Mouse (Mus musculus) forebrain, embryonic 14.5 days (tissue): ENCODE measurements around the gene Usp38. TPM values are rescaled to one million over a fixed set of nuclear protein-coding genes. Genes with fewer than 3 reads are reported as not detected.

Experiments
- ATAC-seq: fragments of 200-750 bp; cut with Nextera tagmentation; 2 replicates; pipeline ENCODE4 v1.8.0; 2017; ENCODE audit warnings: mild to moderate bottlenecking, moderate library complexity
- DNase-seq: peaks from one replicate; pipeline ENCODE4 v3.0.0-alpha.2; 2015; ENCODE audit warnings: low spot score
- H3K27ac ChIP-seq: fragments of 300-500 bp; sonication (generic); 2 replicates; pipeline ENCODE4 v1.5.1; 2014; ENCODE audit warnings: low read depth, mild to moderate bottlenecking, control low read depth, low read length, moderate library complexity
- H3K27me3 ChIP-seq: fragments of 300-500 bp; sonication (generic); replicated peaks from 2 replicates; pipeline ENCODE4 v1.6.1; 2014; ENCODE audit warnings: low read length, control low read depth, mixed read lengths; ENCODE audit not compliant: control insufficient read depth, insufficient read depth
- H3K36me3 ChIP-seq: fragments of 300-500 bp; sonication (generic); 2 replicates; pipeline ENCODE4 v1.6.1; 2014; ENCODE audit warnings: low read length, control low read depth; ENCODE audit not compliant: control insufficient read depth, insufficient read depth
- H3K4me1 ChIP-seq: fragments of 300-500 bp; sonication (generic); 2 replicates; pipeline ENCODE4 v1.6.1; 2014; ENCODE audit warnings: antibody characterized with exemption, low read length, control low read depth; ENCODE audit not compliant: control insufficient read depth, insufficient read depth
- H3K4me2 ChIP-seq: fragments of 300-500 bp; sonication (generic); 2 replicates; pipeline ENCODE4 v1.6.1; 2014; ENCODE audit warnings: mild to moderate bottlenecking, control low read depth, low read length
- H3K4me3 ChIP-seq: fragments of 300-500 bp; sonication (generic); 2 replicates; pipeline ENCODE4 v1.5.1; 2014; ENCODE audit warnings: low read depth, low read length, control low read depth
- H3K9ac ChIP-seq: fragments of 300-500 bp; sonication (generic); 2 replicates; pipeline ENCODE4 v1.6.1; 2014; ENCODE audit warnings: mild to moderate bottlenecking, low read length, control low read depth, moderate library complexity
- H3K9me3 ChIP-seq: fragments of 300-500 bp; sonication (generic); replicated peaks from 2 replicates; pipeline ENCODE4 v1.6.1; 2016; ENCODE audit warnings: low read length, control low read depth, mixed read lengths; ENCODE audit not compliant: control insufficient read depth
- WGBS: fragments of 180-500 bp; shearing (Covaris S2); extraction: QIAGEN DNeasy Blood & Tissue Kit; methylation state at CpG from one replicate; pipeline ENCODE4 v1.1.7; 2014; 5-methylcytosine and 5-hydroxymethylcytosine counted together
- polyA plus RNA-seq: library from polyadenylated mRNA; unstranded; fragments of >200 nt; fragmentation: Nextera tagmentation; extraction: Ambion mirVana; gene quantifications from 2 replicates; pipeline ENCODE4 v1.2.1, GENCODE M21; 2014

Gene Usp38
- polyA plus RNA-seq, 1 experiment from 2014 or later: 25.9 TPM

DNA sequence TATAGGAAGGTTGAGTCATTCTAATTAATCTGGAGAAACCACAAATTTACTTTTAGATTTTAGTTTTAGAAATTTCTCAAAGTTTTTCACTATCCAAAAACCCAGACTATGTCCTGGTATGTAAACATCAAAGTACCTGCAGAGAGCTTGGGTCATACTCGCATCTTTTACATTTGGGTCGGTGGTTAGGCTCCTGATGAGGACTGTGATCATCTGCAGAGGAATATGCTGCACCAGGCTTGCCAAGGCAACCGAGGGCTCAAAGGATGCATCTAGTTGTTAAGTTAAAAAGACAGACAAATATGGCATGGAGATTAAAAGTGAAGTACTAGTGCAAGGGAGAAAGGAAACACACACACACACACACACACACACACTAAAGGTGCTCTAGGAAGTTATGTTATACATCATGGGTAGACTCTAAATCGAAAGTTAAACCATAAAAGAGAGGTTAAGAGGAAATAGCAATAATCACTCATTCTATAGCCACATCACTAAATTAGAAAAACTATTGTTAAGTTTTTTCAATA lies 2.6 kb downstream of the Usp38 start:
- DNase-seq (no peak), ATAC-seq (no peak)
- no peak overlapping the region for H3K9ac ChIP-seq
- H3K4me2 ChIP-seq: peak overlapping the region; percentile 97
- no peak overlapping the region for H3K4me3 ChIP-seq
- no peak overlapping the region for H3K27ac ChIP-seq
- WGBS: 88% methylated on average over 4 of the region's 4 CpGs
- no peaks in the 10 kb centered on the region for H3K27me3 ChIP-seq
- peaks cover 12% of the 10 kb centered on the region; the same call in 1 of the 2 replicates for H3K36me3 ChIP-seq
- H3K9me3 ChIP-seq: no peaks in the 10 kb centered on the region
- H3K4me1 ChIP-seq: peaks cover 18% of the 10 kb centered on the region

DNA sequence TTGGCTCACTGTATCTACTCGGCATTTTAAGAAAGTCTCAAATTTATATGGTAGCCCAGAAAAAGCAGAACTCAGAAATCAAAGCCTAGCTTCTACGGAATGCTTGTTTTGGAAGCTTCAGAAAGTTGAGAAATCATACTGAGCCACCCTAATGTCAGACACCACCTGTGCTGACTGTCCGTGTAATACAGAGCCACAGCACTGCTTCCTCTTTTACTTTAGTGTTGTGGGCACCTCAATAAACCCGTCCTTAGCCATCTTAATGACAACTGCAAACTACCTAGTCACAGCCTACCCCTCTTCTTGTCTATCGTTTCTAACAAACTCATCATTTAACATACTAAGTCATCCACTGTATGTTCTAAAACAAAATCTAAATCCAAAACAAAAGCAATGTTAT lies 4.3 kb downstream of the Usp38 start:
- no peak overlapping the region for H3K4me3 ChIP-seq
- ATAC-seq: no peak
- H3K4me1 ChIP-seq: peaks cover 18% of the 10 kb centered on the region
- no peaks in the 10 kb centered on the region for H3K27me3 ChIP-seq
- H3K9me3 ChIP-seq: no peaks in the 10 kb centered on the region
- 90% methylated on average over 5 of the region's 5 CpGs for WGBS
- no peak overlapping the region for H3K9ac ChIP-seq
- no peak overlapping the region for H3K27ac ChIP-seq
- H3K36me3 ChIP-seq: peaks cover 22% of the 10 kb centered on the region
- H3K4me2 ChIP-seq: no peak overlapping the region
- DNase-seq: no peak

DNA sequence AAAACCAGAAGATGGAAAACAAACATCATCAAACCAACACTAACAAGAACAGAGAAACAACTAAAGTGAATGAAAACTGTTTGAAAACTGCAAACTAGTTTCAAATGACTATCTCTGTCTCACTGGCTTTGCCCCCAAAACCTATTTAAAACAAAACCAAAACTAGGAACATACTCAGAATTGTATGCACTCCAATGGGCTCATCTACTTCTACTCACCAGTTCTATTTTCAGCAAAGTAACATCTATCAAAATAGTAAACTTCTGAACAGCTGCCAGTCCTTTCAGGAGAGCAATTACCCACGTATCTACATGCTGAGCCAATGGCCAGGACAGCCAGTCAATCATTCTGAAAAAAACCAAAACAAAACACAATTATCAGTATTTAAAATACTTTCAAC lies 9.6 kb downstream of the Usp38 start:
- ATAC-seq: no peak
- Histone ChIP-seq H3K4me1 (no peaks in the 10 kb centered on the region), H3K36me3 (peaks cover 60% of the 10 kb centered on the region), H3K9ac (no peak overlapping the region), H3K27ac (no peak overlapping the region), H3K27me3 (no peaks in the 10 kb centered on the region), H3K4me2 (no peak overlapping the region), H3K9me3 (no peaks in the 10 kb centered on the region), H3K4me3 (no peak overlapping the region)
- WGBS: 80% methylated on average over 1 of the region's 1 CpGs
- DNase-seq: no peak

- H3K9ac ChIP-seq: no peak overlapping the region
- no peak overlapping the region for H3K4me2 ChIP-seq
- no peak overlapping the region for H3K4me3 ChIP-seq
- ATAC-seq (no peak), DNase-seq (peak; percentile 68)
- no peak overlapping the region for H3K27ac ChIP-seq
- WGBS: 9% methylated on average over 1 of the region's 1 CpGs
- no peaks in the 10 kb centered on the region for H3K4me1 ChIP-seq
- H3K9me3 ChIP-seq: no peaks in the 10 kb centered on the region
- H3K27me3 ChIP-seq: no peaks in the 10 kb centered on the region
- peaks cover 68% of the 10 kb centered on the region for H3K36me3 ChIP-seq
Observed at GRCm38 (mm10) chr8:80996632-80997031, 18.1 kb downstream of the Usp38 start.

- no peak overlapping the region for H3K4me3 ChIP-seq
- peaks cover 72% of the 10 kb centered on the region for H3K36me3 ChIP-seq
- ATAC-seq (peak; percentile 68; the same call in 1 of the 2 replicates), DNase-seq (peak; percentile 74)
- H3K9ac ChIP-seq: no peak overlapping the region
- no peaks in the 10 kb centered on the region for H3K9me3 ChIP-seq
- H3K27ac ChIP-seq: no peak overlapping the region
- no peak overlapping the region for H3K4me2 ChIP-seq
- H3K4me1 ChIP-seq: no peaks in the 10 kb centered on the region
- 60% methylated on average over 3 of the region's 3 CpGs for WGBS
- no peaks in the 10 kb centered on the region for H3K27me3 ChIP-seq
Observed at GRCm38 (mm10) chr8:80991937-80992336, 22.8 kb downstream of the Usp38 start.

- ATAC-seq (peak; percentile 72; the same call in 1 of the 2 replicates), DNase-seq (peak; percentile 85)
- Histone ChIP-seq H3K27ac (no peak overlapping the region), H3K36me3 (peaks cover 45% of the 10 kb centered on the region), H3K4me1 (no peaks in the 10 kb centered on the region), H3K9me3 (no peaks in the 10 kb centered on the region), H3K4me3 (no peak overlapping the region), H3K27me3 (no peaks in the 10 kb centered on the region), H3K4me2 (no peak overlapping the region), H3K9ac (no peak overlapping the region)
- 59% methylated on average over 4 of the region's 4 CpGs for WGBS
Observed at GRCm38 (mm10) chr8:80982829-80983228, 31.9 kb downstream of the Usp38 start.

DNA sequence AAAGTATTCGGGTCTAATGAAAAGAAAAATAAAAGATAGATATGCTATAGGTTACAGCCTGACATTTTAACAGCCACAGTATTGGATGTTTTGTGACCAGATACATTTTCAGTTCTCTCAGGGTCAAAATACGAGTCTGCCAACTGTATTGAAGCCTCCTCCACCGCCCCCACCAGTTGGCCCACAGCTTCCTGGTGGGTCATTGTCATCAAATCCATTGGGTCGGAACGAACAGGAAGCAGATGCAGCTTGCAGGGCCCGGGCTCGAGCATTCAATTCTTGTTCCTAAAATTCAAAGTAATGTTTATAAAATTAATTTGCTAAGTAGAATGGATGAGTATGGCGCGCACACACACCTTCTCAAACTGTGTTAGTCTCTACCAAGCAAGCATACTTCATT lies 33.0 kb downstream of the Usp38 start:
- H3K9ac ChIP-seq: no peak overlapping the region
- DNase-seq: no peak
- no peak overlapping the region for H3K4me2 ChIP-seq
- no peak overlapping the region for H3K4me3 ChIP-seq
- no peaks in the 10 kb centered on the region for H3K9me3 ChIP-seq
- 78% methylated on average over 9 of the region's 9 CpGs for WGBS
- H3K36me3 ChIP-seq: peaks cover 37% of the 10 kb centered on the region
- H3K4me1 ChIP-seq: no peaks in the 10 kb centered on the region
- H3K27me3 ChIP-seq: no peaks in the 10 kb centered on the region
- no peak overlapping the region for H3K27ac ChIP-seq
- no peak for ATAC-seq

- ATAC-seq: no peak
- H3K4me3 ChIP-seq: no peak overlapping the region
- 92% methylated on average over 4 of the region's 4 CpGs for WGBS
Observed at GRCm38 (mm10) chr8:80980063-80980462, 34.7 kb downstream of the Usp38 start.

DNA sequence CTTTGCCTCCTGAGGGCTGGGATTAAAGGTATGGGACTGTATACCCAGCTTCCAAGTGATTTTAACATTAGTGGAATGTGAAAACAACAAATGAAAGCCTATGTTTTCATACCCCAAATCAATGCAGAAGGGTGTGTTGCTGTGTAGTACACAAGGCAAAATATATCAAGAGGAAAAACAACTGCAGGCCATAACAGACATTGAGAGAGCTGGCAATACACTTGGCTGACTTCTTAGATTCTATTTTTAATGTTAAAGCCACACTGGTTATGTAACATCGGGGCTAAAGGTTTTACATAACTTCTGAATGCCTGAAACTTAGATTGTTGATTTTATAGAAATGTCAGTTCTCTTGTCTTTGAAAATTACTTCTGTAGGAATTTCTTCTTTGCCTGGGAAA lies 37.5 kb downstream of the Usp38 start:
- no peak overlapping the region for H3K4me3 ChIP-seq
- no peak for DNase-seq
- H3K4me2 ChIP-seq: no peak overlapping the region
- whole genome bisulfite sequencing: 45% methylated on average over 1 of the region's 1 CpGs
- ATAC-seq: no peak
- peaks cover 14% of the 10 kb centered on the region; the same call in 1 of the 2 replicates for H3K36me3 ChIP-seq
- no peaks in the 10 kb centered on the region for H3K27me3 ChIP-seq
- no peaks in the 10 kb centered on the region for H3K9me3 ChIP-seq
- no peak overlapping the region for H3K27ac ChIP-seq
- no peaks in the 10 kb centered on the region for H3K4me1 ChIP-seq
- H3K9ac ChIP-seq: no peak overlapping the region

More at GRCm38 (mm10) chr8:80980063-80980462, 34.7 kb downstream of the Usp38 start:
- H3K9me3 ChIP-seq: no peaks in the 10 kb centered on the region
- H3K4me2 ChIP-seq: no peak overlapping the region
- peaks cover 27% of the 10 kb centered on the region for H3K36me3 ChIP-seq
- DNase-seq: no peak
- H3K27ac ChIP-seq: no peak overlapping the region
- no peaks in the 10 kb centered on the region for H3K4me1 ChIP-seq
- no peaks in the 10 kb centered on the region for H3K27me3 ChIP-seq
- no peak overlapping the region for H3K9ac ChIP-seq
